Mouse (Mus musculus): ENCODE data around the gene Gsto2.

Gene Gsto2

GRCm38 (mm10) chr19:47859180-47859579 lies 6.2 kb upstream of the Gsto2 start:
- DNase-seq, result no peak

GRCm38 (mm10) chr19:47862581-47862980 lies 2.8 kb upstream of the Gsto2 start:
- no peak for DNase-seq

GRCm38 (mm10) chr19:47864051-47864450 lies 1.3 kb upstream of the Gsto2 start:
- no peak for DNase-seq

GRCm38 (mm10) chr19:47864721-47865120 lies 613 bp upstream of the Gsto2 start:
- no peak for DNase-seq

- no peak for DNase-seq
Measured at GRCm38 (mm10) chr19:47867628-47868175, 2.4 kb downstream of the Gsto2 start.

GRCm38 (mm10) chr19:47868951-47869350 lies 3.6 kb downstream of the Gsto2 start:
- DNase-seq, result no peak

- DNase-seq, result no peak
Measured at GRCm38 (mm10) chr19:47869516-47869915, 4.2 kb downstream of the Gsto2 start.

- DNase-seq, result no peak
Measured at GRCm38 (mm10) chr19:47870102-47870666, 4.8 kb downstream of the Gsto2 start.

- DNase-seq, result no peak
Measured at GRCm38 (mm10) chr19:47871515-47871914, 6.2 kb downstream of the Gsto2 start.

GRCm38 (mm10) chr19:47876252-47876651 lies 10.9 kb downstream of the Gsto2 start:
- no peak for DNase-seq

GRCm38 (mm10) chr19:47881538-47881937 lies 16.2 kb downstream of the Gsto2 start:
- no peak for DNase-seq

- DNase-seq, result peak; percentile 89
Measured at GRCm38 (mm10) chr19:47882151-47882881, 17.0 kb downstream of the Gsto2 start.

GRCm38 (mm10) chr19:47882882-47883254 lies 17.5 kb downstream of the Gsto2 start:
- DNase-seq, result no peak

- DNase-seq, result peak; percentile 21
Measured at GRCm38 (mm10) chr19:47884296-47885085, 19.2 kb downstream of the Gsto2 start.

- peak; percentile 45 for DNase-seq
Measured at GRCm38 (mm10) chr19:47885191-47885743, 19.9 kb downstream of the Gsto2 start.

GRCm38 (mm10) chr19:47885886-47886285 lies 20.6 kb downstream of the Gsto2 start:
- DNase-seq, result peak; percentile 22

GRCm38 (mm10) chr19:47886617-47887016 lies 21.3 kb downstream of the Gsto2 start:
- peak; percentile 82 for DNase-seq

- DNase-seq, result no peak
Measured at GRCm38 (mm10) chr19:47887417-47887816, 22.1 kb downstream of the Gsto2 start.

- DNase-seq, result no peak
Measured at GRCm38 (mm10) chr19:47888037-47888436, 22.7 kb downstream of the Gsto2 start.

GRCm38 (mm10) chr19:47890489-47891130 lies 25.3 kb downstream of the Gsto2 start:
- DNase-seq, result peak; percentile 74

GRCm38 (mm10) chr19:47891562-47892312 lies 26.4 kb downstream of the Gsto2 start:
- DNase-seq, result peak; percentile 79

GRCm38 (mm10) chr19:47893092-47893491 lies 27.8 kb downstream of the Gsto2 start:
- DNase-seq, result no peak

Data from kidney, postnatal 10 days (tissue).